Mouse (Mus musculus): ENCODE measurements around the gene Cdca4. TPM values are rescaled to one million over a fixed set of nuclear protein-coding genes. Genes with fewer than 3 reads are reported as not detected.

Gene Cdca4
- polyA plus RNA-seq, 1 experiment: 124 TPM

DNA sequence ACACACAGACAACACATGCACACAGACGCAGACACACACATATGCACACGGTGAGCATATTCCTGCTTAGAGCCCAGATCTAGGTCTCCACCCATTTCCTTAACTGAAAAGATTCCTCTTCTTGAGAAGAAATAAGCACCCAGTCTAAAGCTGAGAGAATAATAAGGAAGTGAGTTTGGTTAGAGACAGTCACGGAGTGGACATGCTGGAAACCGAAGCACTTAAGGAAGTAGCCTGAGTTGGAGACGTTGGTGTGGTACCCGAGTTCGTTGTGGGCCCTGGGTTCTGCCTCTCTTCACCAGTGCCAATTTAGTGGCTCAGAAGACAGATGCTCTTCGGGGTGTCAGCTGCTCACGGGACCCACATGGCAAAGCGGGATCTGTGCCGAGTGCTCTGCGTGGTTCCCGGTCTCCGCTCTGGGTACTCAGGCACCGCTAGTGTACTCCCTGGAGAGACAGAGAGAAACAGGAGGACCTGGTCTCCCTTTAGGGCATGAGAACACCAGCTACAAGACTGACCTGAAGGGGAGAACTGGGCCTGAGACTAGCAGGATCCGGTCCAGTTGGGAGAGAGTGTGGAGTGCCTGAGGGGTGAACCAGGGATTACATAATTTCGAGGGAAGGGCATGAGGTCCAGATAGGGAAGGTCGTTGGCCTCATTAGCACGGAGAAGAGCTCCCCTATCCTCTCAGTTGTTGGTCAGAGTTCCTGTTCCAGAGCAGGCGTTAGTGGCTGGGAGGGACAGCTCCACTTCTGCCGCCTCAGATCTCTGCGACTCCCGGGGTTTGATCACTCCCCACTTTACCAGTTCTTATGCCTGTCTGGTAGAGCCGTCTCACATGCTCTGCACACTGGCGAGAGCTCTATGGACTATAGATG is 11.2 kb upstream of the Cdca4 start:
- Histone ChIP-seq H3K27ac (ENCODE audit: control insufficient read depth, insufficient read depth, low read length) (no peak overlapping the region), H3K27me3 (ENCODE audit: control insufficient read depth, insufficient read depth, low read length) (no peaks in the 10 kb centered on the region), H3K4me1 (replicated peaks; ENCODE audit: control insufficient read depth, insufficient read depth, low read length) (no peaks in the 10 kb centered on the region), H3K36me3 (ENCODE audit: control insufficient read depth, insufficient read depth, low read length) (no peaks in the 10 kb centered on the region), H3K4me3 (ENCODE audit: control insufficient read depth, insufficient read depth, low read length) (no peak overlapping the region)
- DNase-seq: no peak
- TF ChIP-seq CTCF (IDR thresholded peaks at IDR 0.05; ENCODE audit: borderline replicate concordance, control insufficient read depth, extremely low read depth, insufficient read depth, low read length, poor library complexity) (no peak), POLR2A (IDR thresholded peaks at IDR 0.05; ENCODE audit: control insufficient read depth, extremely low read depth, insufficient read depth, low read length, poor library complexity) (no peak)
- WGBS: 66% methylated on average over 25 of the region's 25 CpGs

DNA sequence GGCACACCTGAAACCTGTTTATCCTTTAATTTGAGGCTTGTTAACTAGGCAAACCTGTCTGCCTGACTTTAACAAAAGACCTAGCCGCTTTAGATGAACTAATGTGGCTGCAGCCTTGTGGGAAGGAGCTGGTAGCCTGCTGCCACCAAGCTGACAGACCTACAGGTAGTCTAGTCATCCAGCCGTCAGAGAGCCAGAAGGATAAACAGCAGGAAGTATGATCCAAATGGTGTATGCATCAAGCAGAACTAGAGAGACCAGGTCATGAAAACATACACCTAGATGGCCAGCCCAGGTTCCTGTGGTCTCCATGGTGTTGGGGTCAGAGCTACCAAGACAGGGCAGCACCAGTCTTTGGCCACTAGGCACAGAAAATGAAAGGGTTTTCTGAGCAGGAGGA is 5.8 kb upstream of the Cdca4 start:
- no peak for DNase-seq
- Histone ChIP-seq H3K27ac (ENCODE audit: control insufficient read depth, insufficient read depth, low read length) (no peak overlapping the region), H3K36me3 (ENCODE audit: control insufficient read depth, insufficient read depth, low read length) (no peaks in the 10 kb centered on the region), H3K27me3 (ENCODE audit: control insufficient read depth, insufficient read depth, low read length) (no peaks in the 10 kb centered on the region), H3K4me3 (ENCODE audit: control insufficient read depth, insufficient read depth, low read length) (no peak overlapping the region), H3K4me1 (replicated peaks; ENCODE audit: control insufficient read depth, insufficient read depth, low read length) (peaks cover 3% of the 10 kb centered on the region)
- TF ChIP-seq POLR2A (IDR thresholded peaks at IDR 0.05; ENCODE audit: control insufficient read depth, extremely low read depth, insufficient read depth, low read length, poor library complexity) (no peak), CTCF (IDR thresholded peaks at IDR 0.05; ENCODE audit: borderline replicate concordance, control insufficient read depth, extremely low read depth, insufficient read depth, low read length, poor library complexity) (no peak)
- 93% methylated on average over 2 of the region's 2 CpGs for WGBS

DNA sequence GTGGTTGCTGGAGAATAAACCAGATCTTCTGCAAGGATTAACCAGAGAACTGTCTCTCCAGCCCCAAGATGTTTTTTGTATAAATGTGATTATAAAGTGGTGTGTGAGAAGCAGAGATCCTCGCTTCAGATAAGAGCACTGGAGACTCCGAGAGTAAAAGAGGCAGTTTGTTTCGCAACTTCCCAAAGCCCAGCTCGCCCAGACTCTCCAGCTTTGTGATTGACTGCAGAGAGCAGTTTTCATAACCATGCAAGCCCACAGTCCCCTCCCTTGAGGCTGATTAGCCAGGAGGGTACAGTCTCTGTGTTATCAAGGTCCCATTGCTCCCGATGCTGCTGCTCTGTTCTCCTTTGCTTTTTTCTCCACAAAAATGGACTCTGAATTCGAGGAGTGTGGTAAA is 4.3 kb upstream of the Cdca4 start:
- DNase-seq: no peak
- WGBS: 21% methylated on average over 6 of the region's 6 CpGs
- peaks cover 3% of the 10 kb centered on the region for H3K4me1 ChIP-seq (replicated peaks; ENCODE audit: control insufficient read depth, insufficient read depth, low read length)
- H3K27me3 ChIP-seq (ENCODE audit: control insufficient read depth, insufficient read depth, low read length): no peaks in the 10 kb centered on the region
- H3K36me3 ChIP-seq (ENCODE audit: control insufficient read depth, insufficient read depth, low read length): no peaks in the 10 kb centered on the region
- H3K27ac ChIP-seq (ENCODE audit: control insufficient read depth, insufficient read depth, low read length): no peak overlapping the region
- TF ChIP-seq CTCF (IDR thresholded peaks at IDR 0.05; ENCODE audit: borderline replicate concordance, control insufficient read depth, extremely low read depth, insufficient read depth, low read length, poor library complexity) (no peak), POLR2A (IDR thresholded peaks at IDR 0.05; ENCODE audit: control insufficient read depth, extremely low read depth, insufficient read depth, low read length, poor library complexity) (no peak)
- H3K4me3 ChIP-seq (ENCODE audit: control insufficient read depth, insufficient read depth, low read length): no peak overlapping the region

DNA sequence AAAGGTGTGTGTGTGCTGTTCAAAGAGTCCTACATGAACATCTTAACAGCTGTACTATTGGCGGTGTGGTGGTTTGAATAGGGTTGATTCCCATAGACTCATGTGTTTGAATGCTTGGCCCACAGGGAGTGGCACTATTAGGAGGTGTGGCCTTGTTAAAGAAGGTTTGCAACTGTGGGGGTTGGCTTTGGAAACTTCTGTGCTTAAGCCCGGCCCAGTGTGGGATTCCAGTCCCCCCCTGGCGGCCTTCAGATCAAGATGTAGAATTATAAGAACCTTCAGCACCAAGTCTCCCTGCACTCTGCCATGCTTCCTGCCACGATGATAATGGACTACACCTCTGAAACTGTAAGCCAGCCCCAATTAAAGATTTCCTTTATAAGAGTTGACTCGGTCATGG is 3.2 kb upstream of the Cdca4 start:
- TF ChIP-seq CTCF (IDR thresholded peaks at IDR 0.05; ENCODE audit: borderline replicate concordance, control insufficient read depth, extremely low read depth, insufficient read depth, low read length, poor library complexity) (no peak), POLR2A (IDR thresholded peaks at IDR 0.05; ENCODE audit: control insufficient read depth, extremely low read depth, insufficient read depth, low read length, poor library complexity) (no peak)
- no peak overlapping the region for H3K27ac ChIP-seq (ENCODE audit: control insufficient read depth, insufficient read depth, low read length)
- H3K27me3 ChIP-seq (ENCODE audit: control insufficient read depth, insufficient read depth, low read length): no peaks in the 10 kb centered on the region
- H3K4me1 ChIP-seq (replicated peaks; ENCODE audit: control insufficient read depth, insufficient read depth, low read length): peaks cover 10% of the 10 kb centered on the region
- 96% methylated on average over 5 of the region's 5 CpGs for WGBS
- H3K4me3 ChIP-seq (ENCODE audit: control insufficient read depth, insufficient read depth, low read length): no peak overlapping the region
- DNase-seq: no peak
- peaks cover under 1% of the 10 kb centered on the region; the same call in 1 of the 2 replicates for H3K36me3 ChIP-seq (ENCODE audit: control insufficient read depth, insufficient read depth, low read length)

DNA sequence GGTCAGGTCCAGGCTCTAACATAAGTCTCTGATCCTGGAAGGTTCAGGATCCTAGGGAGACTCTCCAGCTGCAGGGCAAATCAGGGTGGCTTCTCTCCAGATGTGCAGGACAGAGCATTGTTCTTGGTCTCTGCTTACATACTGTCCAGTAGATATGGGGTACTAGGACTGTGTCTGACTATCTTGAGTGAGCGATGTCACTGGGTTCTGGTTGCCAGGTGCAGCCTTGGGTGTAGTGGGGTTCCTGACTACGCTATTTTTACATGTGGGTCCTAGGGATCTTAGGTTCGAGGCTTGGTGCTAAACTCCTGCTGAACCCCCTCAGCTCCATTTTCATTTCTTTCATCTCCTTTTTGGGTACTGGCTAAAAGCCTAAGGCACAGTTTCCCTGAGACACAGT is 1.3 kb upstream of the Cdca4 start:
- TF ChIP-seq CTCF (IDR thresholded peaks at IDR 0.05; ENCODE audit: borderline replicate concordance, control insufficient read depth, extremely low read depth, insufficient read depth, low read length, poor library complexity): no peak
- TF ChIP-seq POLR2A (IDR thresholded peaks at IDR 0.05; ENCODE audit: control insufficient read depth, extremely low read depth, insufficient read depth, low read length, poor library complexity): no peak
- H3K4me3 ChIP-seq (ENCODE audit: control insufficient read depth, insufficient read depth, low read length): no peak overlapping the region
- peaks cover 21% of the 10 kb centered on the region for H3K4me1 ChIP-seq (replicated peaks; ENCODE audit: control insufficient read depth, insufficient read depth, low read length)
- 59% methylated on average over 3 of the region's 3 CpGs for WGBS
- DNase-seq: no peak
- peaks cover 5% of the 10 kb centered on the region; the same call in 1 of the 2 replicates for H3K36me3 ChIP-seq (ENCODE audit: control insufficient read depth, insufficient read depth, low read length)
- no peaks in the 10 kb centered on the region for H3K27me3 ChIP-seq (ENCODE audit: control insufficient read depth, insufficient read depth, low read length)
- H3K27ac ChIP-seq (ENCODE audit: control insufficient read depth, insufficient read depth, low read length): no peak overlapping the region

DNA sequence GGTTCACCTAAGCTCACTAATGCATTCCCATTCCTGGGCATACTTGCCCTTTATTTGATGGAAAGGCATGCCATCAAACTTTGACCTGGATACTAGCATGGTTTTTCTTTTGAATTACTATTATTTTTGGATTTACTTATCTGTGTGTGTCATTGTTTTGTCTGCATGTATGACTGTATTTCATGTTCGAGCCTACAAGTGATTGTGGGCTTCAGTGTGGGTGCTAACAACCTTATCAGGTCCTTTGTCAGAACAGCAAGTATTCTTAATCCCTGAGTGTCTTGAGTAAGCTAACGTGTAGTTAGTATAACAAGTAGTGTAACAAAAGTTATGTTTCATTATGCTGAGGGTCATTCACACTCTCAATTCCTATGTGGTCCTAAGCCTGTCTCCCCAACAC is 918 bp upstream of the Cdca4 start:
- Histone ChIP-seq H3K27me3 (ENCODE audit: control insufficient read depth, insufficient read depth, low read length) (no peaks in the 10 kb centered on the region), H3K27ac (ENCODE audit: control insufficient read depth, insufficient read depth, low read length) (no peak overlapping the region), H3K4me1 (replicated peaks; ENCODE audit: control insufficient read depth, insufficient read depth, low read length) (peaks cover 21% of the 10 kb centered on the region), H3K36me3 (ENCODE audit: control insufficient read depth, insufficient read depth, low read length) (peaks cover 5% of the 10 kb centered on the region; the same call in 1 of the 2 replicates), H3K4me3 (ENCODE audit: control insufficient read depth, insufficient read depth, low read length) (peak overlapping the region; percentile 65)
- 27% methylated on average over 2 of the region's 2 CpGs for WGBS
- no peak for TF ChIP-seq POLR2A (IDR thresholded peaks at IDR 0.05; ENCODE audit: control insufficient read depth, extremely low read depth, insufficient read depth, low read length, poor library complexity)
- TF ChIP-seq CTCF (IDR thresholded peaks at IDR 0.05; ENCODE audit: borderline replicate concordance, control insufficient read depth, extremely low read depth, insufficient read depth, low read length, poor library complexity): no peak
- no peak for DNase-seq

All from thymus, adult 2 months (tissue).